Mouse (Mus musculus) embryo, embryonic 9.5 days (tissue): Measurements from ENCODE around the gene Angptl6.
"Not testable (repeated sequence)": the region's sequence is repeated elsewhere in the genome, so short reads cannot be mapped to it uniquely, and the experiment has no call there.

Source experiments
- DNase-seq: peaks from one replicate; pipeline ENCODE4 v3.0.0-alpha.2; 2017; ENCODE audit errors: extremely low spot score

Angptl6 gene

GRCm38 (mm10) chr9:20837184-20837947 is 42.2 kb downstream of the Angptl6 start:
- no peak for DNase-seq

- not testable (repeated sequence) for DNase-seq
Measured at GRCm38 (mm10) chr9:20835431-20835954, 44.0 kb downstream of the Angptl6 start.

- no peak for DNase-seq
Measured at GRCm38 (mm10) chr9:20834881-20835280, 44.6 kb downstream of the Angptl6 start.

GRCm38 (mm10) chr9:20830901-20831643 is 48.5 kb downstream of the Angptl6 start:
- DNase-seq: peak; percentile 87

GRCm38 (mm10) chr9:20828127-20828526 is 51.4 kb downstream of the Angptl6 start:
- no peak for DNase-seq

GRCm38 (mm10) chr9:20825781-20826180 is 53.7 kb downstream of the Angptl6 start:
- no peak for DNase-seq
